Mouse (Mus musculus) limb, embryonic 12.5 days (tissue): ENCODE results near the gene 9930104L06Rik. TPM values are rescaled to one million over a fixed set of nuclear protein-coding genes. Genes with fewer than 3 reads are reported as not detected.

Source experiments
- ATAC-seq: fragments of 200-750 bp; cut with Nextera tagmentation; 2 replicates; pipeline ENCODE4 v1.8.0; 2017; ENCODE audit warnings: low read depth, moderate TSS enrichment; ENCODE audit not compliant: insufficient number of reproducible peaks, insufficient read depth, low FRiP score, low TSS enrichment
- H3K27ac ChIP-seq: fragments of 300-500 bp; sonication (generic); 2 replicates; pipeline ENCODE4 v1.5.1; 2016; ENCODE audit warnings: mild to moderate bottlenecking, moderate library complexity
- H3K27me3 ChIP-seq: fragments of 300-500 bp; sonication (generic); 2 replicates; pipeline ENCODE4 v1.6.1; 2016; ENCODE audit warnings: mild to moderate bottlenecking, moderate library complexity
- H3K36me3 ChIP-seq: fragments of 300-500 bp; sonication (generic); 2 replicates; pipeline ENCODE4 v1.6.1; 2016; ENCODE audit warnings: mild to moderate bottlenecking, moderate library complexity
- H3K4me1 ChIP-seq: fragments of 300-500 bp; sonication (generic); replicated peaks from 2 replicates; pipeline ENCODE4 v1.6.1; 2016
- H3K4me2 ChIP-seq: fragments of 300-500 bp; sonication (generic); 2 replicates; pipeline ENCODE4 v1.6.1; 2016; ENCODE audit warnings: mild to moderate bottlenecking, moderate library complexity
- H3K4me3 ChIP-seq: fragments of 300-500 bp; sonication (generic); replicated peaks from 2 replicates; pipeline ENCODE4 v1.5.1; 2016; ENCODE audit warnings: mild to moderate bottlenecking
- H3K9ac ChIP-seq: fragments of 300-500 bp; sonication (generic); replicated peaks from 2 replicates; pipeline ENCODE4 v1.6.1; 2016; ENCODE audit warnings: mild to moderate bottlenecking, moderate library complexity
- H3K9me3 ChIP-seq: fragments of 300-500 bp; sonication (generic); 2 replicates; pipeline ENCODE4 v1.6.1; 2016; ENCODE audit warnings: mild to moderate bottlenecking, moderate library complexity
- WGBS: fragments of 180-500 bp; shearing (Covaris S2); methylation state at CpG from one replicate; pipeline ENCODE4 v1.1.7; 2016; 5-methylcytosine and 5-hydroxymethylcytosine counted together
- polyA plus RNA-seq: library from polyadenylated mRNA; unstranded; fragments of >200 nt; fragmentation: Nextera tagmentation; extraction: Ambion mirVana; gene quantifications from 2 replicates; pipeline ENCODE4 v1.2.1, GENCODE M21; 2016

Gene 9930104L06Rik
- polyA plus RNA-seq, result 19.2 and 19.4 TPM in 2 replicates

- no peaks in the 10 kb centered on the region for H3K9me3 ChIP-seq
- peaks cover 20% of the 10 kb centered on the region for H3K4me1 ChIP-seq
- ATAC-seq, result peak; percentile 96
- peak within 1 kb of the TSS; percentile 84 for H3K4me2 ChIP-seq
- H3K27ac ChIP-seq, result peak within 1 kb of the TSS; percentile 59; the same call in 1 of the 2 replicates
- no peaks in the 10 kb centered on the region for H3K27me3 ChIP-seq
- peak within 1 kb of the TSS; percentile 84 for H3K4me3 ChIP-seq
- H3K36me3 ChIP-seq, result peaks cover 31% of the 10 kb centered on the region
- under 1% methylated on average over 52 of the region's 52 CpGs for WGBS
- peak within 1 kb of the TSS; percentile 76 for H3K9ac ChIP-seq
Measured at GRCm38 (mm10) chr4:124936613-124937471, at the start of gene 9930104L06Rik. 9930104L06Rik (plus strand) TSS chr4:124937048.

- 70% methylated on average over 7 of the region's 7 CpGs for WGBS
Measured at GRCm38 (mm10) chr4:124888702-124889101, 48.1 kb upstream of the 9930104L06Rik start.

GRCm38 (mm10) chr4:124889935-124890334, 46.9 kb upstream of the 9930104L06Rik start:
- ATAC-seq, result no peak
- Histone ChIP-seq H3K4me1 (peaks cover 9% of the 10 kb centered on the region), H3K4me3 (no peak overlapping the region), H3K4me2 (no peak overlapping the region), H3K9me3 (no peaks in the 10 kb centered on the region), H3K36me3 (no peaks in the 10 kb centered on the region), H3K27me3 (peaks cover 96% of the 10 kb centered on the region), H3K9ac (no peak overlapping the region), H3K27ac (no peak overlapping the region)
- 87% methylated on average over 2 of the region's 2 CpGs for WGBS

More at GRCm38 (mm10) chr4:124888702-124889101, 48.1 kb upstream of the 9930104L06Rik start:
- Histone ChIP-seq H3K4me1 (no peaks in the 10 kb centered on the region), H3K4me2 (no peak overlapping the region), H3K27ac (no peak overlapping the region), H3K27me3 (peaks cover 96% of the 10 kb centered on the region), H3K4me3 (no peak overlapping the region), H3K9me3 (no peaks in the 10 kb centered on the region), H3K9ac (no peak overlapping the region), H3K36me3 (no peaks in the 10 kb centered on the region)
- ATAC-seq, result no peak

- Histone ChIP-seq H3K9me3 (no peaks in the 10 kb centered on the region), H3K27me3 (peaks cover 96% of the 10 kb centered on the region), H3K4me3 (no peak overlapping the region), H3K4me2 (no peak overlapping the region), H3K4me1 (peaks cover 11% of the 10 kb centered on the region), H3K27ac (no peak overlapping the region), H3K9ac (no peak overlapping the region), H3K36me3 (no peaks in the 10 kb centered on the region)
- 53% methylated on average over 5 of the region's 5 CpGs for WGBS
- no peak for ATAC-seq
Measured at GRCm38 (mm10) chr4:124890831-124891230, 46.0 kb upstream of the 9930104L06Rik start.

- ATAC-seq, result no peak
- no peaks in the 10 kb centered on the region for H3K36me3 ChIP-seq
- H3K4me2 ChIP-seq, result no peak overlapping the region
- H3K9ac ChIP-seq, result no peak overlapping the region
- H3K27me3 ChIP-seq, result peaks cover 97% of the 10 kb centered on the region
- no peaks in the 10 kb centered on the region for H3K9me3 ChIP-seq
- peaks cover 11% of the 10 kb centered on the region for H3K4me1 ChIP-seq
- H3K4me3 ChIP-seq, result no peak overlapping the region
- WGBS, result 30% methylated on average over 6 of the region's 6 CpGs
- H3K27ac ChIP-seq, result no peak overlapping the region
Measured at GRCm38 (mm10) chr4:124893769-124894168, 43.1 kb upstream of the 9930104L06Rik start.

GRCm38 (mm10) chr4:124894508-124895428, 42.1 kb upstream of the 9930104L06Rik start:
- 2% methylated on average over 83 of the region's 83 CpGs for WGBS
- Histone ChIP-seq H3K9me3 (no peaks in the 10 kb centered on the region), H3K9ac (peak overlapping the region; percentile 47), H3K27ac (no peak overlapping the region), H3K27me3 (peaks cover 97% of the 10 kb centered on the region), H3K4me3 (peak overlapping the region; percentile 46), H3K4me2 (peak overlapping the region; percentile 72), H3K36me3 (no peaks in the 10 kb centered on the region), H3K4me1 (peaks cover 11% of the 10 kb centered on the region)
- no peak for ATAC-seq

- H3K4me1 ChIP-seq, result peaks cover 11% of the 10 kb centered on the region
- H3K4me3 ChIP-seq, result no peak overlapping the region
- H3K36me3 ChIP-seq, result no peaks in the 10 kb centered on the region
- WGBS, result 71% methylated on average over 10 of the region's 10 CpGs
- H3K9ac ChIP-seq, result no peak overlapping the region
- no peak overlapping the region for H3K27ac ChIP-seq
- H3K27me3 ChIP-seq, result peaks cover 88% of the 10 kb centered on the region
- H3K4me2 ChIP-seq, result no peak overlapping the region
- no peak for ATAC-seq
- H3K9me3 ChIP-seq, result no peaks in the 10 kb centered on the region
Measured at GRCm38 (mm10) chr4:124898428-124898827, 38.4 kb upstream of the 9930104L06Rik start.

GRCm38 (mm10) chr4:124899906-124900305, 36.9 kb upstream of the 9930104L06Rik start:
- 63% methylated on average over 5 of the region's 5 CpGs for WGBS
- no peaks in the 10 kb centered on the region for H3K36me3 ChIP-seq
- peaks cover 85% of the 10 kb centered on the region for H3K27me3 ChIP-seq
- no peak overlapping the region for H3K27ac ChIP-seq
- no peak overlapping the region for H3K9ac ChIP-seq
- H3K4me1 ChIP-seq, result peaks cover 2% of the 10 kb centered on the region; the same call in 1 of the 2 replicates
- H3K4me2 ChIP-seq, result no peak overlapping the region
- no peak overlapping the region for H3K4me3 ChIP-seq
- no peaks in the 10 kb centered on the region for H3K9me3 ChIP-seq
- no peak for ATAC-seq

GRCm38 (mm10) chr4:124905417-124905816, 31.4 kb upstream of the 9930104L06Rik start:
- H3K27ac ChIP-seq, result no peak overlapping the region

GRCm38 (mm10) chr4:124905971-124906822, 30.7 kb upstream of the 9930104L06Rik start:
- H3K27me3 ChIP-seq, result peaks cover 41% of the 10 kb centered on the region
- peak overlapping the region; percentile 60 for H3K4me2 ChIP-seq
- peak; percentile 72 for ATAC-seq
- peaks cover 7% of the 10 kb centered on the region; the same call in 1 of the 2 replicates for H3K9me3 ChIP-seq
- peaks cover 12% of the 10 kb centered on the region for H3K4me1 ChIP-seq
- peak overlapping the region; percentile 25 for H3K4me3 ChIP-seq
- 8% methylated on average over 21 of the region's 21 CpGs for WGBS
- H3K9ac ChIP-seq, result peak overlapping the region; percentile 51
- H3K27ac ChIP-seq, result no peak overlapping the region; the same call in 1 of the 2 replicates
- H3K36me3 ChIP-seq, result no peaks in the 10 kb centered on the region

More at GRCm38 (mm10) chr4:124905417-124905816, 31.4 kb upstream of the 9930104L06Rik start:
- Histone ChIP-seq H3K9ac (no peak overlapping the region), H3K4me2 (no peak overlapping the region), H3K4me1 (peaks cover 12% of the 10 kb centered on the region), H3K36me3 (no peaks in the 10 kb centered on the region), H3K9me3 (0 out of 2 replicates have a peak, but pooled peaks cover 4% of the 10 kb centered on the region), H3K4me3 (no peak overlapping the region), H3K27me3 (peaks cover 43% of the 10 kb centered on the region)
- no peak for ATAC-seq
- 77% methylated on average over 4 of the region's 4 CpGs for WGBS
